Mouse (Mus musculus) limb, embryonic 12.5 days (tissue): ENCODE data around the gene Lrriq4. TPM values are rescaled to one million over a fixed set of nuclear protein-coding genes. Genes with fewer than 3 reads are reported as not detected.

ENCODE experiments used
- polyA plus RNA-seq: library from polyadenylated mRNA; unstranded; fragments of >200 nt; fragmentation: Nextera tagmentation; extraction: Ambion mirVana; gene quantifications from 2 replicates; pipeline ENCODE4 v1.2.1, GENCODE M21; 2016

The Lrriq4 gene
- polyA plus RNA-seq, 1 experiment from 2014 or later, result not detected

Other genes with a start within 250 kb of the Lrriq4 start
- gene Mecom, start 96.5 kb upstream of the Lrriq4 start, polyA plus RNA-seq, result 187 TPM in 2 replicates
- gene Actrt3, start 44.6 kb upstream of the Lrriq4 start, polyA plus RNA-seq, result 0.10 TPM in 1 of 2 replicates, not detected in the other
- 36.3 and 37.9 TPM in 2 replicates for gene Mynn, start 42.4 kb upstream of the Lrriq4 start, polyA plus RNA-seq
- gene Lrrc34, start 3.4 kb downstream of the Lrriq4 start, polyA plus RNA-seq, result 1.5 and 1.7 TPM in 2 replicates
- gene Lrrc31, start 55.3 kb downstream of the Lrriq4 start, polyA plus RNA-seq, result not detected in 2 replicates
- gene Samd7, start 101.8 kb downstream of the Lrriq4 start, polyA plus RNA-seq, result not detected in 2 replicates
- gene Sec62, start 148.4 kb downstream of the Lrriq4 start, polyA plus RNA-seq, result 83.9 and 92.1 TPM in 2 replicates
- 1.2 and 1.8 TPM in 2 replicates for gene Gpr160, start 211.4 kb downstream of the Lrriq4 start, polyA plus RNA-seq